Mouse (Mus musculus): ENCODE results near the gene Gm49450. TPM values are rescaled to one million over a fixed set of nuclear protein-coding genes. Genes with fewer than 3 reads are reported as not detected.
A peak's percentile ranks its signal among the peaks of the same experiment; 100 is the strongest.

The Gm49450 gene
- polyA plus RNA-seq, 1 experiment from 2014 or later = not detected

DNA sequence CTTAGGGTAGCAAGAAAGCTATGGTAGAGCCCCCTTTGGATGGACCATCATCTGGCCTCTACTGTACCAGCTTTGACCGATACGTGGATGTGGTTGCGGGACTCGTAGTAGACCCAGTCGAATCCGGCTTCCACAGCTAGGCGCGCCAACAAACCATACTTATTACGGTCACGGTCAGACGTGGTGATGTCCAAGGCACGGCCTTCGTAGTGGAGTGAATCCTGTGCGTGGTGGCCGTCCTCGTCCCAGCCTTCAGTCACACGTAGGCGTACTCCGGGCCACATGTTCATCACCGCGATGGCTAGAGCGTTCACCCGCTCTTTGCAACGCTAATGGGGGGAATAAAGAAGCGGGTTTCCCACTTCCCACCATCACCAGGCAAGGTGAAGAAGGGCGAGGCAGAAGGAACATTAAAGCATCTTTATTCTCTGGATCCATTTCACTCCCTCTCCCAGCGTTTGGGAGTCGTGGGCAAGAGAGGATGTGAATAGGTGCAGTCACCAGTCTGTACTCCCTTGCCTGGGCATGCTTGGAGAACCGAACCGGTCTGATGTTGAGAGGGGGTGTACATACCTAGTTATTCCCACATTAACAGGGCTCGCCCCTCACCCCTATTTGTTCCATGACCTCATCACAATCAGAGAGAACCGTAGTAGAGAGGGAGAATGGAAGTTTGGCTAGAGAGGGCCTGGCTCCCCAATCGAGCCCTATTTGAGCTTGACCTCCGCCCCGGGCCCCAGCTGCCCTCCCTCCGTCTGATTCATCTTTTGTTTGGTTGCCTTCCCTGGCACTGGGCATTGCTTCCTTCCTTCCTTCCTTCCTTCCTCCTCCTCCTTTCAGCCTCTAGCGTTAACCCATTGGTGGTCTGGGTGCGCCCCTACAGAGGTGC is 58.4 kb downstream of the Gm49450 start:
- no peak for DNase-seq (ENCODE audit: low spot score)
- no peaks in the 10 kb centered on the region for H3K36me3 ChIP-seq (ENCODE audit: control insufficient read depth, insufficient read depth, low read length)
- H3K4me1 ChIP-seq (ENCODE audit: control insufficient read depth, insufficient read depth, low read length) = peaks cover 19% of the 10 kb centered on the region

DNA sequence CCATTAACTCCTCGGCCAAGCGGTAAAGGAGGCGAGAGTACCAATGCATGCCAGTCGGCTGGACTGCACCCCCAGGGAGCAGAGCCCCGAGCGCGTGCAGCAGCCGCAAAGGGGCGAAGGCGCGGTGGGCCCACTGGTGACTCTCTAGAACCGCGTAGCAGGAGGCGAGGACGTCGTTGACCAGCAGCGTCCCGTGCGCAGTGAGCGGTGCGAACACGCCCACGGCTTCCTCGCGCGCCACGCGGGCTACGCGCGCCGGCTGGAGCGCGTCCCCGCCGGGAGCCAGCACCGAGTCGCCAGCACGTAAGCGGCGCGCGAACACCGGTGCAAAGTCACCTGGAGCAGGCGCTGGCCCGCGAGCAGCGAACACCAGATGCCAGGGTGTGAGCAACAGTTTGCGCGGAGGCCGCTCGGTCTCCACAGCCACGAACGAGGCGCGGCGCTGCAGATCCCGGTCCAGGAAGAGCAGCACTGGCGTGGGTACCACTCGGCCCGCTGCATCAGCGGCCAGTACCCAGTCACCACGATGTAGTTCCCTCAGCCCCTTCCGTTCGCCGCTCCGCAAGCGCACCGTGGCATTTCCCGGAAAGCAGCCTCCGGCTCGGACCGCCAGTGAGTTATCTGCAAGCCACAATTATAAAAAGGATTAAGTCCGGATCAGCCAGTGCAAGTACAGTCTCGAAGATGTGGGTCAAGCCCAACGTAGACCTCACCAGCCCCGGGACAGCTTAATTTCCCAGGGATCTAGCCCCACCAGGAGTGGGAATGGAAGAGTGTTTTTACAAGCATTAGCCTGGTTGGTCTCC is 59.2 kb downstream of the Gm49450 start, which contains the start of gene Rhebl1:
Gene Rhebl1, minus strand, starts transcription at position 601 of the 806 bp plus-strand sequence.
- no peaks in the 10 kb centered on the region for H3K36me3 ChIP-seq (ENCODE audit: control insufficient read depth, insufficient read depth, low read length)

More for the DNA sequence above, 58.4 kb downstream of the Gm49450 start:
- H3K27ac ChIP-seq (ENCODE audit: low read depth, low read length) = no peak overlapping the region
- ATAC-seq (ENCODE audit: insufficient read depth, low FRiP score, low TSS enrichment) = no peak
- peak overlapping the region; percentile 79 for H3K4me2 ChIP-seq (ENCODE audit: low read depth)
- H3K27me3 ChIP-seq (ENCODE audit: control insufficient read depth, insufficient read depth, low read length) = peaks cover 80% of the 10 kb centered on the region
- H3K9me3 ChIP-seq (ENCODE audit: control insufficient read depth, low read length) = no peaks in the 10 kb centered on the region
- WGBS = 1% methylated on average over 38 of the region's 38 CpGs
- peak overlapping the region; percentile 43 for H3K4me3 ChIP-seq (ENCODE audit: low read depth, low read length)
- peak overlapping the region; percentile 43 for H3K9ac ChIP-seq (ENCODE audit: low read length)

GRCm38 (mm10) chr15:98893036-98893435 is 60.3 kb downstream of the Gm49450 start:
- Histone ChIP-seq H3K27me3 (ENCODE audit: control insufficient read depth, insufficient read depth, low read length) (peaks cover 66% of the 10 kb centered on the region), H3K9ac (ENCODE audit: low read length) (no peak overlapping the region), H3K27ac (ENCODE audit: low read depth, low read length) (no peak overlapping the region), H3K36me3 (ENCODE audit: control insufficient read depth, insufficient read depth, low read length) (no peaks in the 10 kb centered on the region), H3K4me2 (ENCODE audit: low read depth) (no peak overlapping the region), H3K4me3 (ENCODE audit: low read depth, low read length) (no peak overlapping the region), H3K9me3 (ENCODE audit: control insufficient read depth, low read length) (no peaks in the 10 kb centered on the region), H3K4me1 (ENCODE audit: control insufficient read depth, insufficient read depth, low read length) (peaks cover 19% of the 10 kb centered on the region)
- DNase-seq (ENCODE audit: low spot score) (no peak), ATAC-seq (ENCODE audit: insufficient read depth, low FRiP score, low TSS enrichment) (no peak)
- WGBS = 40% methylated on average over 4 of the region's 4 CpGs

More for the DNA sequence above, 59.2 kb downstream of the Gm49450 start, which contains the start of gene Rhebl1:
- peaks cover 19% of the 10 kb centered on the region for H3K4me1 ChIP-seq (ENCODE audit: control insufficient read depth, insufficient read depth, low read length)
- no peak within 1 kb of the TSS for H3K27ac ChIP-seq (ENCODE audit: low read depth, low read length)
- H3K9ac ChIP-seq (ENCODE audit: low read length) = peak within 1 kb of the TSS; percentile 37
- H3K9me3 ChIP-seq (ENCODE audit: control insufficient read depth, low read length) = no peaks in the 10 kb centered on the region
- H3K4me2 ChIP-seq (ENCODE audit: low read depth) = peak within 1 kb of the TSS; percentile 79
- peaks cover 77% of the 10 kb centered on the region for H3K27me3 ChIP-seq (ENCODE audit: control insufficient read depth, insufficient read depth, low read length)
- peak within 1 kb of the TSS; percentile 43 for H3K4me3 ChIP-seq (ENCODE audit: low read depth, low read length)
- under 1% methylated on average over 68 of the region's 77 CpGs for WGBS
- no peak for ATAC-seq (ENCODE audit: insufficient read depth, low FRiP score, low TSS enrichment)
- peak; percentile 46 for DNase-seq (ENCODE audit: low spot score)

- Histone ChIP-seq H3K4me2 (ENCODE audit: low read depth) (no peak overlapping the region), H3K27me3 (ENCODE audit: control insufficient read depth, insufficient read depth, low read length) (peaks cover 56% of the 10 kb centered on the region), H3K9ac (ENCODE audit: low read length) (no peak overlapping the region), H3K4me1 (ENCODE audit: control insufficient read depth, insufficient read depth, low read length) (peaks cover 19% of the 10 kb centered on the region), H3K36me3 (ENCODE audit: control insufficient read depth, insufficient read depth, low read length) (no peaks in the 10 kb centered on the region), H3K27ac (ENCODE audit: low read depth, low read length) (no peak overlapping the region), H3K9me3 (ENCODE audit: control insufficient read depth, low read length) (no peaks in the 10 kb centered on the region), H3K4me3 (ENCODE audit: low read depth, low read length) (no peak overlapping the region)
- ATAC-seq (ENCODE audit: insufficient read depth, low FRiP score, low TSS enrichment) (peak; percentile 53; the same call in 1 of the 2 replicates), DNase-seq (ENCODE audit: low spot score) (peak; percentile 66)
- WGBS = 46% methylated on average over 6 of the region's 6 CpGs
These were observed 61.3 kb downstream of the Gm49450 start for GRCm38 (mm10) chr15:98891907-98892606.

GRCm38 (mm10) chr15:98891198-98891742 is 62.1 kb downstream of the Gm49450 start:
- ATAC-seq (ENCODE audit: insufficient read depth, low FRiP score, low TSS enrichment) = no peak
- 6% methylated on average over 19 of the region's 19 CpGs for WGBS
- Histone ChIP-seq H3K9me3 (ENCODE audit: control insufficient read depth, low read length) (no peaks in the 10 kb centered on the region), H3K4me3 (ENCODE audit: low read depth, low read length) (no peak overlapping the region), H3K27ac (ENCODE audit: low read depth, low read length) (no peak overlapping the region), H3K4me1 (ENCODE audit: control insufficient read depth, insufficient read depth, low read length) (peaks cover 19% of the 10 kb centered on the region), H3K27me3 (ENCODE audit: control insufficient read depth, insufficient read depth, low read length) (peaks cover 48% of the 10 kb centered on the region), H3K9ac (ENCODE audit: low read length) (no peak overlapping the region), H3K4me2 (ENCODE audit: low read depth) (peak overlapping the region; percentile 3; the same call in 1 of the 2 replicates), H3K36me3 (ENCODE audit: control insufficient read depth, insufficient read depth, low read length) (no peaks in the 10 kb centered on the region)
- no peak for DNase-seq (ENCODE audit: low spot score)

- H3K36me3 ChIP-seq (ENCODE audit: control insufficient read depth, insufficient read depth, low read length) = no peaks in the 10 kb centered on the region
- peaks cover 10% of the 10 kb centered on the region for H3K27me3 ChIP-seq (ENCODE audit: control insufficient read depth, insufficient read depth, low read length)
- 84% methylated on average over 7 of the region's 7 CpGs for WGBS
- H3K27ac ChIP-seq (ENCODE audit: low read depth, low read length) = no peak overlapping the region
- H3K4me2 ChIP-seq (ENCODE audit: low read depth) = no peak overlapping the region
- no peak overlapping the region for H3K9ac ChIP-seq (ENCODE audit: low read length)
- no peaks in the 10 kb centered on the region for H3K4me1 ChIP-seq (ENCODE audit: control insufficient read depth, insufficient read depth, low read length)
- no peak overlapping the region for H3K4me3 ChIP-seq (ENCODE audit: low read depth, low read length)
- no peaks in the 10 kb centered on the region for H3K9me3 ChIP-seq (ENCODE audit: control insufficient read depth, low read length)
- no peak for DNase-seq (ENCODE audit: low spot score)
- no peak for ATAC-seq (ENCODE audit: insufficient read depth, low FRiP score, low TSS enrichment)
These were observed 65.8 kb downstream of the Gm49450 start for GRCm38 (mm10) chr15:98887526-98887925.

- Histone ChIP-seq H3K4me3 (ENCODE audit: low read depth, low read length) (no peak overlapping the region), H3K9me3 (ENCODE audit: control insufficient read depth, low read length) (no peaks in the 10 kb centered on the region), H3K4me2 (ENCODE audit: low read depth) (no peak overlapping the region), H3K27me3 (ENCODE audit: control insufficient read depth, insufficient read depth, low read length) (peaks cover 7% of the 10 kb centered on the region; the same call in 1 of the 2 replicates), H3K36me3 (ENCODE audit: control insufficient read depth, insufficient read depth, low read length) (no peaks in the 10 kb centered on the region), H3K27ac (ENCODE audit: low read depth, low read length) (no peak overlapping the region), H3K9ac (ENCODE audit: low read length) (no peak overlapping the region), H3K4me1 (ENCODE audit: control insufficient read depth, insufficient read depth, low read length) (no peaks in the 10 kb centered on the region)
- WGBS = 67% methylated on average over 8 of the region's 8 CpGs
- no peak for DNase-seq (ENCODE audit: low spot score)
- no peak for ATAC-seq (ENCODE audit: insufficient read depth, low FRiP score, low TSS enrichment)
These were observed 66.5 kb downstream of the Gm49450 start for GRCm38 (mm10) chr15:98886667-98887387.
